Mouse (Mus musculus) layer of hippocampus, adult 8-10 months (tissue): Measurements from ENCODE around the gene Adam10. TPM values are rescaled to one million over a fixed set of nuclear protein-coding genes. Genes with fewer than 3 reads are reported as not detected.

Experiments
- DNase-seq, 2 experiments: peaks; one replicate each; pipeline ENCODE4 v3.0.0; 2022; ENCODE audit warnings: low spot score in 2 of 2
- total RNA-seq, 4 experiments: library from RNA; stranded (reverse); gene quantifications; 2 replicates each; pipeline ENCODE4 v1.2.4; 2022

The Adam10 gene
- total RNA-seq, 4 experiments from 2014 or later: 69.4 to 79.6 (median 74.7) TPM

- no peak for DNase-seq
Measured at GRCm38 (mm10) chr9:70760974-70761373, 82.2 kb downstream of the Adam10 start.

GRCm38 (mm10) chr9:70775517-70775916 is 96.7 kb downstream of the Adam10 start:
- no peak for DNase-seq

GRCm38 (mm10) chr9:70782191-70782590 is 103.4 kb downstream of the Adam10 start:
- DNase-seq: no peak

DNA sequence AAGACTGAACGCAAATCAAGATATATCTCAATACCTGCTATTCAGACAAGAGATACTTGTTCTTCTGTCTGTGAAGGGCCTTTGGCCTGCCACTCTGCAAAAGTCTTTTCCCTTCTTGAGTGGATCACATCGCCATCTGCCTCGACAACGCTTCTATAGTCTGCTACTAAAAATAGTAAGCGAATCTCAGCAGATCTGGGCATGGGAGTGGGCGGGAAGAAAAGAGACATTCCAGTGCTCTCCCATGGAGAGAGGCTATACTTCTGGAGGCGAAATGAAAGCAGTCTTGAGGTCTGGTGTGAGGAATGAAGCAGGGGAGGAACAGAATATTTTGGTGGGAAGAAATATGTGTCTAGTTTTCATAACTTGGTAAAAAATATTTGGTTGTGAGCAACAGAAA is 109.9 kb downstream of the Adam10 start:
- DNase-seq: no peak

- DNase-seq: no peak
Measured at GRCm38 (mm10) chr9:70790621-70791020, 111.8 kb downstream of the Adam10 start.

GRCm38 (mm10) chr9:70794643-70795438 is 116.0 kb downstream of the Adam10 start:
- no peak for DNase-seq

DNA sequence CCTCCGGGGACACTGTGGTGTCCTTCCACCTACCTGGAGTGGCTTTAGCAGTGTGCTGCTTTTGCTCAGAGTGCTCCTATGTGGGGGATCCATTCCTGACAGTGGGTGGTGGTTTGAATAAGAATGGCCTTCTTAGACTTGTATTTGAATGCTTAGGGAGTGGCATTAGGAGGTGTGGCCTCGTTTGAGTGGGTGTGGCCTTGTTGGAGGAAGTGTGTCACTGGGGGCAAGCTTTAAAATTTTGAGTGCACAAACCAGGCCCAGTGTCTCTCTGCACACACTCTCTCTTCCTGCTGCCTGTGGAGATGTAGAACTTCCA is 116.6 kb downstream of the Adam10 start:
- no peak for DNase-seq

DNA sequence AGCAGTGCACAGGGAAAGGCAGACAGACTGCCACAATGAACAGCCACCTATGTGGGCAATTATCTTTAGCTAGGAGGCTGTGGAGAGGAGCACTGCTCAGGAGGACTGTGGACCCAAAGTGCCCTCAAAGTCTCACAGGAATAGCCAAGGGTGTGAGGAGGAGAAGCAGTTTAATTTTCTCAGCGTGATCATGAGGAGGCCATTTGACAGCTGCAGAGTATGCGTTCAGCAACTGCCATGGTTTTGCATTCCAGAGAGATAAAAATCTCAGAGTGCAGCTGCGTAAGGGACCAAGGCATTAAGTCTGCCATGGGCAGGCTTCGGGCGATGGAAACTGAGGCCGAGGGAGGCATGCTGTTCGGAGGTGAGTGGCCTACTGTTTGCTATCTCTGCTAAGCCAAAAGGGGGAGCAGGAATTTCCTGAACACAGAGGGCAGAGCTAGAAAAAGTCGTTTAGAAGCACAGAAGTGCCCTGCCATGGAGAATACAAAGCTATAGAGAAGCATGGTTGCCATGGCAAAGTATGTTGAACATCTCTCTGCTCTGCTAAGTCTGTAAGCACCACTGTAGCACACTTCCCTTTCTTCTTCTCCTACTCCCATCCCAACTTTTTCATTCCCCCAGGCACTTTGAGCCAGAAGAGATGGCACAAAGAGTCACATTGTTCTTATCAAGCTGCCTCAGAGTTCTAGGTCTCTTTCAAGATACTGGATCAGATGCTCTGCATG is 122.0 kb downstream of the Adam10 start:
- DNase-seq: no peak

DNA sequence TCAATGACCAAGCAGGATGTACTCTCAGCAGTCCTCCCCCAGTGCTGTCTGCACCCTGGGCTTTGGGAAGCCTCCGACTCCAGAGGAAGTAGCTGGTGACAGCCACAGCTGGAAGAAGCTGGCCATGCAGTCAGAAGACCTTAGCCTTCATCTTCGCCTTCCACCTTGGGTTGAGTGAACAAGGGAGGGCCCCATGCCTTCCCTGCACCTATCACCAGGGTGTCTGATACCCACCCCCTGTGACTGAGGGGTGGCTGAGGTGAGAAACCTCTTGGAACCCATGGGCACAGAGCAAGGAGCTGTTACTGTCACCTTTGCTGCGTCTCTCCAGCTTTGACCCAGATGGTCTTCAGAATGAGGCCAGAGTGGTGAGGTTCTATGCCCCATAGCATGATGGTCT is 123.0 kb downstream of the Adam10 start:
- DNase-seq: no peak

DNA sequence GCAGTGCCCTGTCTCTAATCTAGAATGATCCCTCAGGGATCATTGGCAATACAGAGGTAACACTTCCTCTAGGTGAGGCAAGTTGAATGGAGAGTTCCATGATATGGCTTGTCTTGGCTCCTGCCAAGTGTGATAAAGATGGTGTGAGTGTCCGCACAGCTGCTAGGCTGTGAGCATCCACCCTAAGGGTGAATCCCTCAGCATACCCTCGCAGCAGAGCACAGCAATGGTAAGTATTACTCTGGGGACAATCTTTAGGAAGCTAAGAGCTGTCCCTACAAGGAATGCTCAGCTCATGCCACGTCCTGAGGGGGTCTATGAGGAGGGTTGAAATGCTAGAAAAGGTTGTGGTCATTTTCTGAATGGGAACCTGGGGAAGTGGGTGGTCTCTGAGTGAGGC is 124.0 kb downstream of the Adam10 start:
- DNase-seq: no peak

GRCm38 (mm10) chr9:70806069-70806468 is 127.3 kb downstream of the Adam10 start:
- no peak for DNase-seq

DNA sequence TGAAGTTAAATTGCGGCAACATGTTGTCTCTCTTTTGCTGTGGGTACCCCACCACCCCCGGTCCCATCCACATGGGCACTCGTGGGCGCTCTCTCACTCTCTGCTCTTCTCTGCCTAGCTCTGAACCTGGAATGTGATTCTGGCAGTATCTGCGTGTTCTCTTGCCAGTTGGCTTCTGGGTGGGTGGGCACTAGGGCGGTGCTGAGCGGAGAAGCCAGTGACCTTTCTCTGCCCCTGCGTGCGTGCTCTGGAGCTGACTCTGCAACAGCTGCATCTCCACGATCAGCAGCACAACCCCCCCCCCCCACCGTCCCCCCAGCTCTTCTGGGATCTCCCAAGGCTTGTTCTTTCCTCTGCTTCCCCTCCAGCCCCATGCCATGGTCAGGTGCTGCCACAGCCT is 128.9 kb downstream of the Adam10 start:
- no peak for DNase-seq

- no peak for DNase-seq
Measured at GRCm38 (mm10) chr9:70812551-70812950, 133.8 kb downstream of the Adam10 start.

DNA sequence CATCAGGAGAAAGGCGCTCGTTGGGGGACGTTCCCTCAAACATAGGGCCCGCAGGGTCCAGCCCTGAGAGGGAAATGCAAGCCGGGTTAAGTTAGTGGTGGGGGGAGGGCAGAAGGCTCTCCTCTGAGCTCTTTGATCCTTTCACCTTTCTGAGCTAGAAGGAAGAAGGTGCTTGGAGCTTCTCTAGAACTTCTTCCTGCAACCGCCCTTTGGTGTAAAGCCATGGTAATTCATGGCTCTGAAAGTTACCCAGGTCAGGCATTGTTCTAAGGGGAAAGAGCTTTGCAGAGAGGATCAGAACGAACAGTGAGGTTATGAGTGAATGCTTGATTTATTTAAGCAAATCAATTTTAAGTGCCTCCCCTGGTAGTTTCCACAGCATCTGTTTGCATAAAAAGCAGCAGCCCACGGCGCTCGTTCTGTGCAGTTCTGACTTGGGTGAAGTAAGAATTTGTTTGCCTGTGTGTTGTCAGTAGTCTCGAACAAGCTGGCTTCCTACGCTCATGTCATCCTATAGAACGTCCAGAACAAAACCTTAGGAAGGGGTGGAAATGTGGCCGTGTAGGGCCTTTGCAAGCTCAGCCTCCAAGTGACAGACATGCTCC is 138.0 kb downstream of the Adam10 start:
- peak; percentile 34 to 52 for DNase-seq

DNA sequence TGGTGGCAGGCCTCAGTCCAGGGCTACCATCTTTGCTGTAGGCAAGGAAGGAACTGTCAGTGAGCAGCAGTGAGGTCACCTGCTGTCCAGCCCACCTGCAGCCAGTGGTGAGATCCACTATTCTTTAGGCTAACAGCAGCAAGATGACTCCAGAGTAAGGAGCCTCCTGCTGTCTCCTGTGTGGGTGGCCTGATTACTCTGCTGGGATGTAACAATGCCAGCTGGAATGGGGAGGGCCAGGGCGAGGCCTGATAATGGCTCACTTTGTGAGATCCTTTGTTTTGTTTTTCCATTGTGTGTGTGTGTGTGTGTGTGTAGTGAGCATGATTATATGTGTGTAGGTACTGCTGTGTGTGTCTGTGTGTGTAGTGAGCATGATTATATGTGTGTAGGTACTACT is 138.6 kb downstream of the Adam10 start:
- DNase-seq: peak in 1 of 2 experiments; percentile 23

DNA sequence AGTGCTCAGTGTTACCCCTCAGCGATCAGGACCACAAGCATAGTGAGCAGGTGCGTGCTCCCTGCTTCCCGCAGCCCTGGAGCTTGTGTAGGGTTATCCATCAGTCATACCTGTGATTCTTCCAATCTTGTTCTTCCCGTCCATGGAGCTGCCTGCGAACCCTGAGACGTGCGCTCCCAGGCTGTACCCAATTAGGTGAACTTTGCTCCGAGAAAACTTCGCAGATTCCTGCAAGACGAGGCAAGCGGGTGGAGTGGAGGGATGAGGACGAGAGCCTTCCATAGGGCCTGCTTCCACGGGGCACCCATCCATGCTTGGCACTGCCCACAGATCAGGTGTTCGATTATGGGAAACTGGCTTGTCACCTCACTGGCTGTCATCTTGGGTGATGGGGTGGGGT is 139.9 kb downstream of the Adam10 start:
- DNase-seq: no peak

DNA sequence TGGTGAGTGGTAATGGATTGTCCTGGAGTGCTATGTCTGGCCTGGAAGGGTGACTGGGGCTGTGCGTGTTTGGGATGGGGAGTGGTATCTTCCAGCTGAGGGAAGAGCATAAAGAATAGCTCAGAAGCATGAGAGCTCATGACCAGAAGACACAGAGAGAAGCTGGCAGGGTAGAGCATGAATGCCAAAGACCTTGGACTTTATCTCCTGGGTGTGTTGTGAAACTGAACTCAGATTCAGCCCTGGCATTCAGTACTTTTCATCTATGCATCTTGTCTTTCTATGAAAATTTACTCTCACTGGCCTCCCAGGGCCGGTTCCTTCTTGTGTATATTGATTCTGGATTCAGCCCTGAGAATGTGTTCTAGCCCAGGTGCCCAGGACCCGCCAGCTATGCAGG is 145.3 kb downstream of the Adam10 start:
- no peak for DNase-seq

DNA sequence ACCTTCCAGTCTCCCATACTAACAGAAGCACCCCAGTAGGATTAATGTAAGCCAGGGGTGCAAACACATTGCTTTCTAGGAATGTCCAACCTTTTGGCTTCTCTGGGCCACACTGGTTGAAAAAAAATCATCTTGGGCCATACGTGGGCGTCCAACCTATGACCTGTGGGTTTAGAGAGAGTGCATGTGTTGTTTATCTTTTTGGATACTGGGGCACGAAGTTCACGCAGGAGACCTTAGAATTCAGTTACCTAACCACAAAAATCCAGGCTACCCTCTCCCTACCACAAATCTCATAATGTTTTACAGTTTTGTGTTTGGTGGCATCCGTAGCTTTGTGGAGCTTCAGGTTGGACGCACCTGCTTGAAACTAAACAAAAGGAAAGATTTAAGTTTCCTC is 149.1 kb downstream of the Adam10 start:
- no peak for DNase-seq
